Mouse (Mus musculus) urinary bladder, postnatal 4 days (tissue): ENCODE measurements around the gene Hist1h3g.
A peak's percentile ranks its signal among the peaks of the same experiment; 100 is the strongest.

Source experiments
- DNase-seq, 2 experiments: peaks; one replicate each; pipeline ENCODE4 v3.0.0; 2021 to 2022; ENCODE audit warnings: low spot score in 2 of 2

Hist1h3g gene

DNA sequence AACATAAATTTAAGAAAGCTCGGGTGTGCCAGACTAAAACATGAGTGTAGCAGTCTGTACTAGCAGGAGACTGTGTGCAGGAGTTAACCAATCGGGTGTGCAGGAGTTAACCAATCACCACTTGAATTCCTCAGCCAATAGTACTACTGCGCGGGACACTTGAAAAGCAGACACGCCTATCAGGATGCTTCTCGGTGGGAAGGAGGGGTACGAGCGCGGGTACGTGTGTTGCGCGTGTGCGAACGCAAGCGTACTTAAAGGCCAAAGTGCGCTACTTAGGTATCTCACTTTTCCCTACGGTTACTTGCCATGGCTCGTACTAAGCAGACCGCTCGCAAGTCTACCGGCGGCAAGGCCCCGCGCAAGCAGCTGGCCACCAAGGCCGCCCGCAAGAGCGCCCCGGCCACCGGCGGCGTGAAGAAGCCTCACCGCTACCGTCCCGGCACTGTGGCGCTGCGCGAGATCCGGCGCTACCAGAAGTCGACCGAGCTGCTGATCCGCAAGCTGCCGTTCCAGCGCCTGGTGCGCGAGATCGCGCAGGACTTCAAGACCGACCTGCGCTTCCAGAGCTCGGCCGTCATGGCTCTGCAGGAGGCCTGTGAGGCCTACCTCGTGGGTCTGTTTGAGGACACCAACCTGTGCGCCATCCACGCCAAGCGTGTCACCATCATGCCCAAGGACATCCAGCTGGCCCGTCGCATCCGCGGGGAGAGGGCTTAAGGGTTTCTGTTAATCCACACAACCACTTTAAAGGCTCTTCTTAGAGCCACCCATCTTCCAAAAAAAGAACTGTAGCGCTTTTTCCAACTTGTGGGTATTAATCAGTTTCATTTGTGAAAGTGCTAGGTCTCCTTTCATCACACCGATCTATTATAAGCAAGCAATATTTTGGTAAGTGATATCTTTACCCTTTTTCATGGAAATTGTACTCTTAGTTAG is at the start of gene Hist1h3g:
TSS of gene Hist1h3g (plus strand) at position 286 of the 939 bp plus-strand sequence.
- peak; percentile 75 to 78 for DNase-seq

- peak; percentile 41 to 61 for DNase-seq
These were observed 46.6 kb upstream of the Hist1h3g start, which contains the start of gene Btn2a2 for GRCm38 (mm10) chr13:23488400-23489322. Gene Btn2a2, minus strand, starts transcription at chr13:23488857.

DNA sequence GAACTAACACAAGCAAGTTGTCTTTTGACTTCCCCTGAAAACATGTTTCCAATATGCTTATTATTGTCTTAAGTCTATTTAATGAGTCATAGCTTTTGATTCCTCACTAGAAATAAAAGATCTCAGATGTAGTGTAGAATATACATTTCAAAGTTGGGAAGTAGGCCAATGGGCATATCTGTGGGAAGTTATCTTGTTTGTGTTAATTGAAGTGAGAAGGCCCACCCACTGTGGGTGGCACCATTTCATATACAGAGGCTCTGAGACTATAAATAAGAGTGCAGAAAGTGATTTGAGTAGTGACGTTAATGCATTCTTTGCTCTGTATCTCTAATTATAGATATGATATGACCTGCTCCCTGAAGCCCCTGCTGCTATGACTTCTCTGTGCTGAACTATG is 44.4 kb upstream of the Hist1h3g start:
- DNase-seq: no peak

DNA sequence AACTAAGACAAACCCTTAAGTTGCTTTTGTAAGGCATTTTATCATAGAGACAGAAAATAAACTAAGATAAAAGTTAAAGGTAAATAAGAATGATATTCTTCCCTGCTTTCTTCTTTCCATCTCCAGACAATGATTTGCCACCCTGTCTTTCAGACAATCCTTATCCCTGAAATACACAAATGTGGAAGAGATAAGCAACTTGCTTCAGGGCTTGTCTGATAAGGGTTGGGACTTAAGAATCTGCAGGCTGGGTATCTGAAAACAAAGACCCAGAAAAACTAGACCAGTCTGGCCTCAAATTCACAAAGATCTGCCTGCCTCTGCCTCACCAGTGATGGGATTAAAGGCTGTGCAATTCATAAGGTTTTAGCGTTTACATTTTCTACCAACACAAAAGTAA is 44.0 kb upstream of the Hist1h3g start:
- no peak for DNase-seq

DNA sequence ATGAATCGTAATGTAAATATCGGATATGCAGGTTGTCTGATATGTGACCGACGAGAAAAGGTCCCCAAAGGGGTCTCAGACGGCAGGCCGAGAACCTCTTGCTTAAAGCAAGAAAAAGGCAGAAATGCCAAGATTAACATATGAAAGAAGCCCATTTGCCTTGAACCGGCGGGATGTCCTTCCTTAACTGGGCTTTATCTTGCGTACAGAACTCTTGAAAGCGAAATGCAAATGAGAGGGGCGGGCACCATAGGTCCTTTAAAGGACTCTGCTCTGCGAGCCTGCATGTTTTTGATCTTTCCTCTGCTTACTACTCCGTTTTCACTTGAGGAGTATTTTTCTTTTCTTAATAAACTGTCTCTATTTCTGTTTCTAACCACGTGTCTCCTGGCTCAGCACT is 43.2 kb upstream of the Hist1h3g start:
- no peak for DNase-seq

GRCm38 (mm10) chr13:23495526-23495925 is 39.7 kb upstream of the Hist1h3g start:
- no peak for DNase-seq

GRCm38 (mm10) chr13:23497656-23498321 is 37.4 kb upstream of the Hist1h3g start:
- no peak for DNase-seq

- no peak for DNase-seq
These were observed 36.6 kb upstream of the Hist1h3g start for GRCm38 (mm10) chr13:23498653-23499052.

GRCm38 (mm10) chr13:23499943-23500342 is 35.3 kb upstream of the Hist1h3g start:
- no peak for DNase-seq

DNA sequence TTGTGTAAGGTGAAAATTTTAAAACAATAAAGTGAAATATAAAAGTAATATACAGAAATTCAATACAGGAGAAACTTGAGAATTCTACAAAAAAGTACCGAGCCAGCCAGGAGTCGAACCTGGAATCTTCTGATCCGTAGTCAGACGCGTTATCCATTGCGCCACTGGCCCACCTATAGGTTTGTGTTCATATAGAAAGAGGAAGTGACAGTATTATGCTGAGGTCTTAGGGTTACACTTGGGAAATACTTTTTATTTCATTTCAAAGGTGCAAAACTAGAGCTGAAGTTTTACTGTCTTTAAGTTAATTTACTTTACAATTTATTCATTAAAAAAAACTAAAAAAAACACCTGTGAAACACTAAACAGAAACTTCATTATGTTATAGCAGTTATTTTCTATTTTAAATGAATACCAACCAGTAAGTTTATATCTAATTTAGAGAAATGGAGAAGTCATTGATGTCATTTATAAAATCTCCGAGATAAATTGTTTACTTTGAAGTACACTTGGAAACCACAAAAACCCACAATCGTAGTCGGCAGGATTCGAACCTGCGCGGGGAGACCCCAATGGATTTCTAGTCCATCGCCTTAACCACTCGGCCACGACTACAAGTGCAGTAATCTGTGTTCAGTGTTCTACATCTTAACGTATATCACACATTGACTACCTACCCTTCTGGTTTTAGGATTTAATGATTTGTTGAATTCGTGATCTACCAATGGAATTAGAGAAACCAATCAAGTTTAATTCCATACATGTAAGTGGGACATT is 34.6 kb upstream of the Hist1h3g start:
- DNase-seq: no peak

DNA sequence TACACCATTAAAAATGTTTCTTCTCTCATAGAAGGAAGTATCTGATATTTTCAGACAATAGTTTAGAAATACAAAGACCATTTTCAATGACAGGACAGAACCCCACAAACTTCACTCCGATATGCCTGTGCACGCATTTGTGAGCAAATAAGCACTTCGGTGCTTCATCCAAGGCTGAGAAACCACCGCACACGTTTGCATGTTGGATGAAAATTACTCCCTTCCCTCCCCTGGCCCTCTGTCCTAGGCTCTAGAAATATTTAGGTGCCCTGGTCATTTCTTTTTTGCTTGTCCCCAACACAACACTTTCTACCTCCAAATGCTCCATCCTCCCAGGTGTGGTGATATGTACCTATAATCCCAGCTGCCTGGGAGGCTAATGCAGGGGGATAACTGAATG is 33.7 kb upstream of the Hist1h3g start:
- no peak for DNase-seq

- no peak for DNase-seq
These were observed 33.1 kb upstream of the Hist1h3g start for GRCm38 (mm10) chr13:23502031-23502567.

DNA sequence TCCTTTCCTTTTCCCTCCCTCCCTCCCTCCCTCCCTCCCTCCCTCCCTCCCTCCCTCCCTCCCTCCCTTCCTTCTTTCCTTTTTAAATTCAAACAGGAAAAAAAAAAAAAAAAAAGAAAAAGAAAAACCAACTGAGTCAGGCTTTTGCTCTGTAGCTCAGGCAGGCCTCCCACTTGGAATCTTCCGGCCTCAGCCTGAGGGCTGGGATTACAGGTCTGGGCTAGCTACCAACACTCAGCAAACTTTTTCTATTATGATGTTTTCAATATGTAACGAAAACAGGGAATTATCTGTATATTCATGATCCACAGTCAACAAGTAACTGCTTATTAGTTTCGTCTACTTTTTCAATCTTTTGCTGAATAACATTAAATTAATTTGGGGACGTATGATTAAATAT is 32.3 kb upstream of the Hist1h3g start:
- no peak for DNase-seq

DNA sequence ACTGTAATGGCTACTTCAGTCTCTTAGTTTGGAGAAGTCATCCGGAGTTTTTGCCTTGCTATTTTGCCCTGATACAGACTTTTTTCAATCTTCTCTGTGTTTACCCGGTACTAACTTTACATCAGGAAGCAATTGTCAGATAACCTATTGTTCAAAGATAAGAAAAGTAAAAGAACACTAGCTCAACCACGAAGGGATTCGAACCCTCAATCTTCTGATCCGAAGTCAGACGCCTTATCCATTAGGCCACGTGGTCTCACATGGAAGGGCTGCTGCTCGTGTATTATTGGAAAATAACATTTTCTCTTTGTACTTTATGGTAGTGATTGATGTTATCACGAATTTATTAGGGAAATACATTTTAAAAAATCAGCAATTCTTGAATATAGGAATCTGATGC is 31.4 kb upstream of the Hist1h3g start:
- no peak for DNase-seq

DNA sequence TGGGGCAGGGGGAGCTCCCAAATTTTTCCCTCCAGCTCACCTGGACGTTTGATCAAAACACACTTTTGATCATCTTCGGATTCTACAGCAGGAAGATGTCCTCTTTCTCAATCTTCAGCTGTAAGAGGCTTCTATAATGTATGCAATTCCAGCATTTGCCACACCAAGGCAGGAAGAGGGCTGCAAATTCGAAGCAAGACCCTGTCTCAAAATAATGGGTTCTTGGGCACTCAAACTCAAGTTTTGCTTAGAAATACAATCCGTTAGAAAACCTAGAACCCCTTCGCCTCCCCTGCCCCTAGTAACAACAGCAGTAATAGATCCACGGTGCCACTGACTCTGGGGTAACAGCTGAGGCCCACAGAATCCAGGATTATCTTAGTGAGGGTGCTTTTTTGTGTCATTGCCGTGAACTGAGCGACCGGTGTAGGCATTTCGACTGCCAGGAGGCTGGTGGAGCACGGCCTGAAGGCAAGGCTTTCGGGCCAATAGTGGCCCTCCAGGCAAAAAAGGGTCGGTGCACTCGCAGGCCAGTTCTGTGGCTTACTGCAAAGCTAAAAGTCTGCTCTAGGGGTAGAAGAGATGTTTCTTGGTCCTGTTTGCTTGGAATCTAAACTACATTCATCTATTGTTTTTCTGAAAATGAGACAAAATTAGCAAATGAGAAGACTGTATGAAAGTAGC is 29.4 kb upstream of the Hist1h3g start:
- no peak for DNase-seq

GRCm38 (mm10) chr13:23506351-23506750 is 28.9 kb upstream of the Hist1h3g start:
- peak in 1 of 2 experiments; percentile 61 for DNase-seq

- no peak for DNase-seq
These were observed 28.3 kb upstream of the Hist1h3g start for GRCm38 (mm10) chr13:23506819-23507515.

- DNase-seq: no peak
These were observed 25.1 kb upstream of the Hist1h3g start for GRCm38 (mm10) chr13:23510127-23510526.

DNA sequence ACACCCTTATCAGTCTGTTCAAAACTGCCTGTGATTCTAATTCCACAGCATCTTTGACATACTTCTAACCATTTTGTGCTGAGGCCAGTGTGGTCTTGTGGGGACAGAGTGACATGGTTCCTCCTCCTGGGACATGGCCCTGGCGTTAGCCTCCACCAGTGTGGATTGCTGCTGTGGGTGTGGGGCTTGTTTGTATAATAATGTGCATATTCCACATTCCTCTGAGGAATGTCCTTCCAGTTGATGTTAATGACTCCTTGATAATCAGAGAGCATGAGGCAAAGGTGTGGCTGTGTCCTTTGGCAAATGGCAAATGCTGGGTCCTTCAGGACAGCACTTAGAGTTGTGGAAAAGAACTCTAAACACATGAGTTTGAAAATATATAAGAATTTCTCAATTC is 21.7 kb upstream of the Hist1h3g start:
- no peak for DNase-seq

DNA sequence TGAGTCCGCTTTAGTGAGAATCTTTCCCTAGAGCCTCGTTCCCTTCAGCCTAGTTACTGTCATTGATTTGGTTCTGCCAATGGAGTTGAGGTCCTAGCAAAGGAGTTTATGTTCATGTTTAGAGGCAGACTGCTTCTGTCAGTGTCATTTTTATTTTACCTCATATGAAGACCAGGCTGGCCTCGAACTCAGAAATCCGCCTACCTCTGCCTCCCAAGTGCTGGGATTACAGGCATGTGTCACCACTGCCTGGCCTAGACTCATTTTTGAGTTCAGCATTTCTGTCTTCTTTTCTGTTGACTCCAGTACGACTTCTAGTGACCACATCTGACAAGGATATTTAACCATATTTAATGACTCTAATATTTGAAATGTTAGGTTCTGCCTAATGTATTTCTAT is 19.9 kb upstream of the Hist1h3g start:
- no peak for DNase-seq
